In genomic region chr6:92617183-92617582, GRCm38 (mm10) we compare ENCODE assay signal across 21 mouse cellular contexts.
"Had no signal": no experiment of that assay in that cellular context is flagged by ENCODE, and none has a peak within 500 bp of the region (broad histone marks: within the 10 kb centered on the region; RNA-seq: fewer than 3 reads in every experiment).

No protein-coding gene starts in this region.

- H3K27ac ChIP-seq: heart, embryonic 10.5 days; hindbrain, embryonic 13.5 days; hindbrain, embryonic 15.5 days; hindbrain, postnatal 0 days; limb, embryonic 10.5 days; limb, embryonic 12.5 days; liver, embryonic 13.5 days; liver, embryonic 15.5 days had no signal

- DNase-seq: gastrocnemius, postnatal 14 days; gastrocnemius, postnatal 36 days; heart, adult 18-20 months; heart, postnatal 10 days; kidney, adult 11 months; kidney, adult 2 months; kidney, postnatal 10 days; kidney, postnatal 25 days; kidney, postnatal 4 days; layer of hippocampus, adult 9-11 months; liver; liver, embryonic 13.5 days had no signal

- ATAC-seq: hindbrain, postnatal 0 days; intestine, embryonic 16.5 days had no signal

- H3K4me3 ChIP-seq: heart, embryonic 10.5 days; heart, embryonic 12.5 days; hindbrain, embryonic 13.5 days; hindbrain, embryonic 15.5 days; limb, embryonic 10.5 days; limb, embryonic 12.5 days; liver, embryonic 13.5 days; liver, embryonic 15.5 days had no signal
